Mouse (Mus musculus) left cerebral cortex, postnatal 25 days (tissue): ENCODE data around the gene Anxa4. TPM values are rescaled to one million over a fixed set of nuclear protein-coding genes. Genes with fewer than 3 reads are reported as not detected.

Experiments
- DNase-seq, 2 experiments: peaks; one replicate each; pipeline ENCODE4 v3.0.0; 2022; ENCODE audit warnings: low spot score in 2 of 2, mixed read lengths in 1 of 2
- intact Hi-C: fragments of 180-260 bp; cut with DNase I; formaldehyde crosslinking; loops from one replicate; pipeline ENCODE4 v1.15.1; 2025
- total RNA-seq, 2 experiments: library from RNA; stranded (reverse); gene quantifications; 2 replicates each; pipeline ENCODE4 v1.2.3; 2021

Gene Anxa4
- 1 to 10 TPM; 4.2 to 5.9 TPM for total RNA-seq

GRCm38 (mm10) chr6:86793021-86793815 lies at the start of gene Anxa4:
Anxa4 (minus strand) TSS chr6:86793584.
- intact Hi-C loops = no loop called here

DNA sequence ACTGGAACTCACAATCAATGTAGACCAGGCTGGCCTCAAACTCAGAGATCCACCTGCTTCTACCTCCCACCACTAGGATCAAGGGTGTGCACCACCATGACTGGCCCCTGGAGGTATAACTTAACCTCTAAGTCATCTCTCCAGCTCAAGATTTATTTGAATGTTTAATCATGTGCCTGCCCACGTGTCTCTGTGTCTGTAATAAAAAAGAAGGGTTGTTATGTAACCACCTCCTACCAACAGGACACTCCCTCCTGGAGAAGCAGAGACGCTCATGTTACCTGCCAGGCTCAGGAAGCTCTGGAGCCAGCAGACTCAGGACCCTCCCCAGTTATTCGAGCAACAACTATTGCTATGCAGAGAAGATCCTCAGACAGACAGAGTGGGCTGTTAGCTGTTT lies 48.6 kb upstream of the Anxa4 start:
- no peak for DNase-seq
- intact Hi-C loops = no loop called here

More at GRCm38 (mm10) chr6:86793021-86793815, at the start of gene Anxa4:
- DNase-seq = no peak

DNA sequence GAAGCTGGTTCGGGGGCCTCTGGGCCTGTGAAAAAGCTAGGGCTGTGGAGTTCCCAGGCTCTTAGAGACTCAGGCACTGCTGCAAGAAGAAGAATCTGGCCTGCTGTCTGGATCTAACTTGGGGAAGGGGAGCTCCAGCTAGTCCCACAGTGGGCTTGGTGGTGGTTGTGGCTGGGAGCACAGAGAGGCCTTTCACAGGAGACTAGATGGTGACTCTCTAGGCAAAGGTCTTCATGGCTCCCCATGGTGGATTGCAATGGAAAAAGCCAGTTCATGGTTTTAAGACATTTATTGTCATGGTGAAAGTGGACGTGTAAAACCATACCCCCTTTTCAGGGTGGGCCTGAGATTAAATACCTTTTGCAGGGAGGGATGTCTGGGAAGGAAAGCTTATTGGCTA lies 45.7 kb upstream of the Anxa4 start:
- DNase-seq = no peak
- intact Hi-C loops = no loop called here

- intact Hi-C loops = no loop called here
- DNase-seq = no peak
Observed at GRCm38 (mm10) chr6:86832802-86833502, 39.6 kb upstream of the Anxa4 start.

GRCm38 (mm10) chr6:86830738-86831500 lies 37.5 kb upstream of the Anxa4 start:
- DNase-seq = no peak
- intact Hi-C loops = no loop called here

DNA sequence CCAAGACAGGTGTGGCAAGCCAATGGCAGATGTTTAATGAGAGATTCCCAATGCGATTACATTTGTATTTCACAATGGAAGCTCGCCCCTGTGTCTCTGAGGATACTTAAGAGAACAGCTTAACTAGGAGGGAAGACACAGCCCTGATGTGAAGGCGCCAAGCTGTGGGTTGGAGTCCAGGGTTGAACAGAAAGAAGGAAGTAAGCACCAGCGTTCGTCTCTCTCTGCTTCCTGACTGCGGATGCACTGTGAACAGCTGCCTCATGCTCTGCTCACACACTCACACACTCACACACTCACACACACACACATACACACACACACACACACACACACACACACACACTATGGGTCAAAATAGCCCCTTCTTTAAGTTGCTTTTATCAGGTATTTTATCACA lies 36.4 kb upstream of the Anxa4 start:
- intact Hi-C loops = no loop called here
- DNase-seq = no peak

DNA sequence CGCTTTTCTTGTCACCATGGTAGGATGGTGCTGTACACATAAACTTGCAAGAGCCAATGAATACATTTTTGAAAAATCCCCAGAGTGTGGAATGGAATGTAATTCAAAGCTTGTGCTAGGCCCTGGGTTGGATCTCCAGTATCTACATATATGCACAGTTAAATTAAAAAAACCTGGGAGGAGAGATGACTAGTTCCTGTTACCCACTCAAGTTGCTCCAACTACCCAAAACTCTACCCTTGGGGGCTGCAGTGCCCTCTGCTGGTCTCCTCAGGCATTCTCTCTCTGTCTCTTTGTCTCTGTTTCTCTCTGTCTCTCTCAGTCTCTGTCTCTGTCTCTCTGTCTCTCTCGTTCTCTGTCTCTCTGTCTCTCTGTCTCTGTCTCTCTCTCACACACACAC lies 34.0 kb upstream of the Anxa4 start:
- intact Hi-C loops = no loop called here
- DNase-seq = no peak

DNA sequence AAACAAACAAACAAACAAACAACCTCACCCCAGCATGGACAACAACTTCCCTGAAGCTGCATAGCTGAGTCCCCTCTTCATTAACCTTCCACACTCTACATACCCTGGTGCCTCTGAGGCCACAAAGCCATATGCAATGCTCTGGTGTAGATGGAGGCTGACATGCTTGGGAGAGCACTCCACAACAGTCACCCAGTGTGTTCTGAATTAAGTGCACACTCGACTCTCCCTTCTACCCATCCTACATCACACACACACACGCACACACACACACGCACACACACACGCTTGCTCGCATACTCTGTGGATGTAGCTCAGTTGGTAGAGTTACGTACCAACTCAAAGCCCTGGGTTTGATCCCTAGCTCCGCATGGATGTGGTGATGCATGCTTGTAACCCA lies 31.0 kb upstream of the Anxa4 start:
- intact Hi-C loops = no loop called here
- no peak for DNase-seq

- intact Hi-C loops = no loop called here
- DNase-seq = peak in 1 of 2 experiments; percentile 45
Observed at GRCm38 (mm10) chr6:86823824-86824223, 30.4 kb upstream of the Anxa4 start.

DNA sequence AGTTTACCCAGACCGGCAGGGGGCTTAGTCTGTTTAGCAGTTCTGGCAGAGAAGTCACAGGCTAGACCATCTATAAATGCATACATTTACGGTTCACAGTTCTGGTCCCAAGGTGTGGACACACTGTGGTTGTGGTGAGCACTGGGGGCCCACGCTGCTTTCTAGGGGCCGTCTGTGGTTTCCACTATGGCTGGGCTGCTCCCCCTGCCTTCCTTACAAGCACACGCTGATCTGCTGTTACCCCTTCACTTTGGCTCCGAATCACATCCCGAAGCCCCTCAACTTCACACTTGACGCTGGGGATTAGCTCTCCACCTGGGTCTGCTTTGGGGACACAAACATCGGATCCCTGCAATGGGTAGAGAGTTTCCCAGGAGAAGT lies 29.7 kb upstream of the Anxa4 start:
- no peak for DNase-seq
- intact Hi-C loops = no loop called here

DNA sequence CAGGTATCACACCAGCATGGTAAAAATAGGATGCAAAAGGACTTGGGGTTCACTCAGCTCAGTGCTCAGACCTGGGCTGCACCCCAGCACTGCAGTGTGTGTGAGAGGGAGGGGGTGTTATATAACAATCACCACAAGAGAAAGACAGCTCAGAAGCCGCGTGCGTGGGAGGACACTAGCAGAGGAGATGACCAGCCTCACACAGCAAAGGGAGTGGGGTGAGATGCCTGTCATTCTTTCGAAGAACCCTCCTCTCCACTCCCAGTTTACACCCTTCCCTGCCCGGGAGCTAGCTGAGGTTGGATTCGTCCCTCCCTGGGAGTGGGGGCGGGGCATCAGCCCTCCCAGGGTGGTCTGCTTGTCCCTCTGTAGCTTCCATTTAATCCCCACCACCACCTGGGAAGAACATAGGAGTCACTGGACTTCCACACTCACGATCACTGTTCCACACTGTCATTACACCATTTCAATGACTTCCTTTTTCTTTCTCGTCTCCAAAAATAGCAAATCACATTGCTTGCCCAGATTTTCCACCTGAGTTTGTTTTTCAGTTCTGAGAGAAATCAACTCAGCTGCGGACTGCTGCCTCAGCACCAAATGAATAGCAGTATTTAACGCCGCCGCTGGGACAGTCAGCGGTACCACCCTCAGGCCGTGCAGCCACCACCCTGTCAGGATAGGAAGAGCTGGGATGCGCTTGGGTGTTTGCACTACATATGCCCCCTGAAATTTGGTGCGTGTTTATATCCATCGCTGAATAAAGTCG lies 29.1 kb upstream of the Anxa4 start:
- peak; percentile 85 to 96 for DNase-seq
- intact Hi-C loops = loop anchor here (1.0 kb wide), 1 partner anchor 27 kb away; the partner anchor contains the start of gene Aak1

GRCm38 (mm10) chr6:86820690-86821089 lies 27.3 kb upstream of the Anxa4 start:
- no peak for DNase-seq
- intact Hi-C loops = no loop called here

GRCm38 (mm10) chr6:86819926-86820325 lies 26.5 kb upstream of the Anxa4 start:
- intact Hi-C loops = loop anchor here (5.0 kb wide), 1 partner anchor 182 kb away; no protein-coding TSS in a partner anchor
- no peak for DNase-seq

DNA sequence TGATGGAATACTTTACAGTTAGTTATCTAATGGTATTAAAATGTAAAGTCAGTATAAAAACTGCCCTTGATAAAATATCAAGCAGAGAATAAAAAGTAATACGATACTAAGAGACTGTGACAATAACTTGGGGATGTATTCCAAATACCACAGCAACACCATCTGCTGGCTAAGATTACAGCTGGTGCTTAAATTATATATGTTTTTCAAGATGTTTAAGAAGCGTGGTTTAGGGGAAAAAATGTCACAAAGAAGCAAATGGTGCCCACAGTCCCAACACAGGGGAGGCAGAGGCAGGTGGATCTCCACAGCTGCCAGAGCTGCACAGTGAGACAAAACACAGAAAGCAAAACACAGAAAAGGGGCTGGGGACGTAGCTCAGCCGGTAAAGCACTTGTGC lies 25.5 kb upstream of the Anxa4 start:
- intact Hi-C loops = loop anchor here (5.0 kb wide), 1 partner anchor 183 kb away; no protein-coding TSS in a partner anchor
- DNase-seq = peak in 1 of 2 experiments; percentile 50

- DNase-seq = no peak
Observed at GRCm38 (mm10) chr6:86816586-86816985, 23.2 kb upstream of the Anxa4 start.

GRCm38 (mm10) chr6:86815436-86815835 lies 22.1 kb upstream of the Anxa4 start:
- DNase-seq = no peak
- intact Hi-C loops = loop anchor here (5.0 kb wide), 1 partner anchor 187 kb away; no protein-coding TSS in a partner anchor

More at GRCm38 (mm10) chr6:86816586-86816985, 23.2 kb upstream of the Anxa4 start:
- intact Hi-C loops = loop anchor here (5.0 kb wide), 1 partner anchor 186 kb away; no protein-coding TSS in a partner anchor

- DNase-seq = peak in 1 of 2 experiments; percentile 65
- intact Hi-C loops = loop anchor here (1.0 to 5.0 kb wide), 2 partner anchors 106 to 187 kb away; no protein-coding TSS in a partner anchor
Observed at GRCm38 (mm10) chr6:86814926-86815325, 21.5 kb upstream of the Anxa4 start.

DNA sequence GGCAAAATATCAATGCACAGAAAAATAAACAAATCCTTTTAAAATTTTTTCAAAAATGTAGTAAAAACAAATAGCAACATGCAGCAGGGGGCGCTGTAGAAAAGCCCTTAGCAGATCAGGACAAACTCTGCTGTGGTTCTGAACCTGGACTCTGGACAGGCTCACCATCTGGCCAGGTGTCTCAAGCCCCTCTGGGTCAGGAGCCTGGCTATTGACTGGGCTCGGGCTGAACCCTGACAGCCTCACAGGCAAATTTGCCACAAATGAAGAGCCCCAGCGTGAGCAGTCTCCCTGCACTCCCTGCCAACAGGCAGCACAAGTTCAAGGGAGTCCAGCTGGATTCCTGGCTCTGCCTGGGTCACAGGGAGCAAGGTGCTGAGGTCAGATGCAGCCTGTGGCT lies 20.0 kb upstream of the Anxa4 start:
- intact Hi-C loops = no loop called here
- DNase-seq = peak; percentile 62 to 64

GRCm38 (mm10) chr6:86812919-86813318 lies 19.5 kb upstream of the Anxa4 start:
- intact Hi-C loops = no loop called here
- DNase-seq = no peak
